Mouse (Mus musculus) stomach, embryonic 16.5 days (tissue): ENCODE results near the gene Nipa1. TPM values are rescaled to one million over a fixed set of nuclear protein-coding genes. Genes with fewer than 3 reads are reported as not detected.

Source experiments
- ATAC-seq: fragments of 200-750 bp; cut with Nextera tagmentation; 2 replicates; pipeline ENCODE4 v1.8.0; 2017; ENCODE audit warnings: moderate number of reproducible peaks, moderate TSS enrichment; ENCODE audit not compliant: insufficient read depth, low FRiP score
- H3K27ac ChIP-seq: fragments of 300-500 bp; sonication (generic); 2 replicates; pipeline ENCODE4 v1.5.1; 2014; ENCODE audit warnings: low read length
- H3K27me3 ChIP-seq: fragments of 300-500 bp; sonication (generic); 2 replicates; pipeline ENCODE4 v1.6.1; 2014; ENCODE audit warnings: low read length, control low read depth, mixed read lengths; ENCODE audit not compliant: control insufficient read depth, insufficient read depth
- H3K36me3 ChIP-seq: fragments of 300-500 bp; sonication (generic); 2 replicates; pipeline ENCODE4 v1.6.1; 2014; ENCODE audit warnings: low read length; ENCODE audit not compliant: control insufficient read depth, insufficient read depth
- H3K4me1 ChIP-seq: fragments of 300-500 bp; sonication (generic); 2 replicates; pipeline ENCODE4 v1.6.1; 2014; ENCODE audit warnings: low read length, control low read depth, mixed read lengths; ENCODE audit not compliant: control insufficient read depth, insufficient read depth
- H3K4me2 ChIP-seq: fragments of 300-500 bp; sonication (generic); 2 replicates; pipeline ENCODE4 v1.6.1; 2014; ENCODE audit warnings: low read depth, low read length, mixed read lengths
- H3K4me3 ChIP-seq: fragments of 300-500 bp; sonication (generic); replicated peaks from 2 replicates; pipeline ENCODE4 v1.5.1; 2014; ENCODE audit warnings: mild to moderate bottlenecking, low read length
- H3K9ac ChIP-seq: fragments of 300-500 bp; sonication (generic); 2 replicates; pipeline ENCODE4 v1.6.1; 2014; ENCODE audit warnings: low read length
- H3K9me3 ChIP-seq: fragments of 300-500 bp; sonication (generic); replicated peaks from 2 replicates; pipeline ENCODE4 v1.6.1; 2016; ENCODE audit warnings: low read length, control low read depth; ENCODE audit not compliant: control insufficient read depth
- WGBS: fragments of 180-500 bp; shearing (Covaris S2); extraction: QIAGEN DNeasy Blood & Tissue Kit; methylation state at CpG from one replicate; pipeline ENCODE4 v1.1.7; 2014; 5-methylcytosine and 5-hydroxymethylcytosine counted together
- polyA plus RNA-seq: library from polyadenylated mRNA; unstranded; fragments of >200 nt; fragmentation: Nextera tagmentation; extraction: Ambion mirVana; gene quantifications from 2 replicates; pipeline ENCODE4 v1.2.1, GENCODE M21; 2015

The Nipa1 gene
- polyA plus RNA-seq, 1 experiment from 2014 or later, result 6.0 TPM

- no peaks in the 10 kb centered on the region for H3K36me3 ChIP-seq
- no peaks in the 10 kb centered on the region for H3K9me3 ChIP-seq
- H3K27me3 ChIP-seq, result no peaks in the 10 kb centered on the region
- WGBS, result 48% methylated on average over 3 of the region's 3 CpGs
- ATAC-seq, result no peak
- H3K4me2 ChIP-seq, result no peak overlapping the region
- H3K27ac ChIP-seq, result no peak overlapping the region
- H3K4me3 ChIP-seq, result no peak overlapping the region
- H3K9ac ChIP-seq, result no peak overlapping the region
- 0 out of 2 replicates have a peak, but pooled peaks cover 4% of the 10 kb centered on the region for H3K4me1 ChIP-seq
These were observed 52.8 kb downstream of the Nipa1 start for GRCm38 (mm10) chr7:55966866-55967460.

GRCm38 (mm10) chr7:55962004-55962908, 57.5 kb downstream of the Nipa1 start, which contains the start of gene Nipa2:
Nipa2 (minus strand) TSS chr7:55962476.
- WGBS, result under 1% methylated on average over 70 of the region's 70 CpGs
- H3K27me3 ChIP-seq, result no peaks in the 10 kb centered on the region

GRCm38 (mm10) chr7:55960506-55960905, 59.2 kb downstream of the Nipa1 start:
- WGBS, result 91% methylated on average over 1 of the region's 1 CpGs
- Histone ChIP-seq H3K4me2 (peak overlapping the region; percentile 40; the same call in 1 of the 2 replicates), H3K9me3 (no peaks in the 10 kb centered on the region), H3K27ac (no peak overlapping the region), H3K27me3 (no peaks in the 10 kb centered on the region), H3K36me3 (no peaks in the 10 kb centered on the region; the same call in 1 of the 2 replicates), H3K4me3 (no peak overlapping the region), H3K9ac (no peak overlapping the region), H3K4me1 (peaks cover 7% of the 10 kb centered on the region)
- no peak for ATAC-seq

More at GRCm38 (mm10) chr7:55962004-55962908, 57.5 kb downstream of the Nipa1 start, which contains the start of gene Nipa2:
- Histone ChIP-seq H3K27ac (peak within 1 kb of the TSS; percentile 91), H3K9me3 (no peaks in the 10 kb centered on the region), H3K4me2 (peak within 1 kb of the TSS; percentile 67), H3K4me3 (peak within 1 kb of the TSS; percentile 92), H3K36me3 (no peaks in the 10 kb centered on the region), H3K9ac (peak within 1 kb of the TSS; percentile 91), H3K4me1 (peaks cover 7% of the 10 kb centered on the region)
- ATAC-seq, result peak; percentile 97

- Histone ChIP-seq H3K9ac (no peak overlapping the region), H3K36me3 (no peaks in the 10 kb centered on the region; the same call in 1 of the 2 replicates), H3K4me1 (peaks cover 7% of the 10 kb centered on the region), H3K4me3 (no peak overlapping the region), H3K27ac (no peak overlapping the region), H3K9me3 (no peaks in the 10 kb centered on the region), H3K27me3 (no peaks in the 10 kb centered on the region), H3K4me2 (no peak overlapping the region)
- ATAC-seq, result no peak
- 92% methylated on average over 3 of the region's 3 CpGs for WGBS
These were observed 60.0 kb downstream of the Nipa1 start for GRCm38 (mm10) chr7:55959801-55960200.

- H3K36me3 ChIP-seq, result peaks cover 7% of the 10 kb centered on the region
- WGBS, result 93% methylated on average over 4 of the region's 4 CpGs
- peaks cover 8% of the 10 kb centered on the region for H3K9me3 ChIP-seq
- H3K9ac ChIP-seq, result no peak overlapping the region
- no peak overlapping the region for H3K27ac ChIP-seq
- H3K27me3 ChIP-seq, result no peaks in the 10 kb centered on the region
- no peak for ATAC-seq
- no peak overlapping the region for H3K4me2 ChIP-seq
- no peak overlapping the region for H3K4me3 ChIP-seq
- peaks cover 7% of the 10 kb centered on the region for H3K4me1 ChIP-seq
These were observed 61.8 kb downstream of the Nipa1 start for GRCm38 (mm10) chr7:55957916-55958315.

GRCm38 (mm10) chr7:55957178-55957577, 62.6 kb downstream of the Nipa1 start:
- no peak for ATAC-seq

GRCm38 (mm10) chr7:55956054-55956453, 63.7 kb downstream of the Nipa1 start:
- WGBS, result 95% methylated on average over 2 of the region's 2 CpGs
- H3K9me3 ChIP-seq, result peaks cover 8% of the 10 kb centered on the region
- no peak overlapping the region for H3K9ac ChIP-seq
- no peak overlapping the region for H3K4me2 ChIP-seq
- peaks cover 5% of the 10 kb centered on the region for H3K4me1 ChIP-seq
- peaks cover 7% of the 10 kb centered on the region for H3K36me3 ChIP-seq
- H3K27ac ChIP-seq, result no peak overlapping the region
- H3K27me3 ChIP-seq, result no peaks in the 10 kb centered on the region
- H3K4me3 ChIP-seq, result no peak overlapping the region
- ATAC-seq, result no peak

More at GRCm38 (mm10) chr7:55957178-55957577, 62.6 kb downstream of the Nipa1 start:
- no peak overlapping the region for H3K4me3 ChIP-seq
- peaks cover 7% of the 10 kb centered on the region for H3K4me1 ChIP-seq
- H3K27me3 ChIP-seq, result no peaks in the 10 kb centered on the region
- H3K9me3 ChIP-seq, result peaks cover 8% of the 10 kb centered on the region
- no peak overlapping the region for H3K27ac ChIP-seq
- H3K36me3 ChIP-seq, result peaks cover 7% of the 10 kb centered on the region
- 81% methylated on average over 3 of the region's 3 CpGs for WGBS
- H3K9ac ChIP-seq, result no peak overlapping the region
- no peak overlapping the region for H3K4me2 ChIP-seq

- Histone ChIP-seq H3K27me3 (no peaks in the 10 kb centered on the region), H3K9ac (no peak overlapping the region), H3K36me3 (peaks cover 4% of the 10 kb centered on the region; the same call in 1 of the 2 replicates), H3K9me3 (no peaks in the 10 kb centered on the region), H3K4me3 (no peak overlapping the region), H3K4me1 (no peaks in the 10 kb centered on the region), H3K4me2 (no peak overlapping the region), H3K27ac (no peak overlapping the region)
- 86% methylated on average over 4 of the region's 4 CpGs for WGBS
- ATAC-seq, result no peak
These were observed 81.4 kb downstream of the Nipa1 start for GRCm38 (mm10) chr7:55938341-55938740.

GRCm38 (mm10) chr7:55935025-55935424, 84.7 kb downstream of the Nipa1 start:
- Histone ChIP-seq H3K4me3 (no peak overlapping the region), H3K36me3 (peaks cover 4% of the 10 kb centered on the region; the same call in 1 of the 2 replicates), H3K27ac (no peak overlapping the region), H3K4me1 (no peaks in the 10 kb centered on the region), H3K9ac (no peak overlapping the region), H3K27me3 (no peaks in the 10 kb centered on the region), H3K9me3 (no peaks in the 10 kb centered on the region), H3K4me2 (no peak overlapping the region)
- 100% methylated on average over 2 of the region's 2 CpGs for WGBS
- no peak for ATAC-seq
